Mouse (Mus musculus) cerebellum, adult 9-10 months (tissue): ENCODE results near the gene Mink1.
A peak's percentile ranks its signal among the peaks of the same experiment; 100 is the strongest.
"Not testable (repeated sequence)": the region's sequence is repeated elsewhere in the genome, so short reads cannot be mapped to it uniquely, and the experiment has no call there.

Experiments used
- DNase-seq: peaks from one replicate; pipeline ENCODE4 v3.0.0; 2022

Gene Mink1

GRCm38 (mm10) chr11:70562287-70562994, at the start of gene Mink1:
Gene Mink1, plus strand, starts transcription at chr11:70562881.
- DNase-seq, result peak; percentile 84

DNA sequence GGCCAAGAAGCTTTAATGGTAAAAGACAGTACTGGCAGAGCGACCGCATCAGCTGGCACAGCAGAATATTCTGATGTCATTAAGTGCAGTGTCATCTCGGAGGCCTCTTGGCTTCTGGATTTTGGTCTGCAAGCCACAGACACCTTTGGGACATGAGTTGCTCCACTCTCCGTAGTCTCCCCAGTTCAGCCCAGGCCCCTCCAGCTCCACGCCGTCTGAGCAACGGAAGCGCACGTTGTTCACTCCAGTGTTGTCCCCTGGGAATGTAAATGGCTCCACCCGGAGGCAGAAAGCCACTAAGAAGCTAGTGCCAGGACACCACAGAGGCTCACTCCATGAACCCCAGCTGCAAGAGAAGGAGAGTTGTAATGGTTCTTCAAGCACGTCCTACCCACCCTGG, 49.2 kb upstream of the Mink1 start:
- DNase-seq, result no peak

GRCm38 (mm10) chr11:70514288-70514687, 48.4 kb upstream of the Mink1 start, which contains the start of gene Vmo1:
Gene Vmo1, minus strand, starts transcription at chr11:70514616.
- no peak for DNase-seq

- DNase-seq, result peak; percentile 65
These were observed 46.3 kb upstream of the Mink1 start for GRCm38 (mm10) chr11:70516352-70516751.

- no peak for DNase-seq
These were observed 44.2 kb upstream of the Mink1 start for GRCm38 (mm10) chr11:70518436-70518835.

DNA sequence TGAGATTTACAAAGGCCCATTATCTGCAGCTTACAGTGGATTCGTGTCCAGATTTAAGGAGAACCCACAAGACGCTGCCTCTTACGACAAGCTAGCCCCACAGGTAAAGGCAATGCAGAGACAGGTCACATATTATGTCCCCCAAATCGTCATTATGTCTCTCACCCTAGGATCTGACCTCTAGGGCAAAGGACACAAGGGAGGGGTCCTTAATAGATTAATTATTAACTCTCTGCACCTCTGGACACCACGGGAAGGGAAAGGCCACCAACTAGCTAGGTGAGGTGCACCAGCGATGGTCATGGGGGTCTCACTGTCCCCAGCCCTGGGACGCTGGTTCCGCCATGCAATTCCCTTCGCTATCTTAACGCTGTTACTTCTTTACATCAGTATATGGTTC, 43.8 kb upstream of the Mink1 start, which contains the start of gene Gltpd2:
Gene Gltpd2, plus strand, starts transcription at position 274 of the 400 bp plus-strand sequence.
- DNase-seq, result no peak

- DNase-seq, result no peak
These were observed 42.4 kb upstream of the Mink1 start for GRCm38 (mm10) chr11:70520178-70520769.

- peak; percentile 41 for DNase-seq
These were observed 39.2 kb upstream of the Mink1 start for GRCm38 (mm10) chr11:70523306-70523989.

DNA sequence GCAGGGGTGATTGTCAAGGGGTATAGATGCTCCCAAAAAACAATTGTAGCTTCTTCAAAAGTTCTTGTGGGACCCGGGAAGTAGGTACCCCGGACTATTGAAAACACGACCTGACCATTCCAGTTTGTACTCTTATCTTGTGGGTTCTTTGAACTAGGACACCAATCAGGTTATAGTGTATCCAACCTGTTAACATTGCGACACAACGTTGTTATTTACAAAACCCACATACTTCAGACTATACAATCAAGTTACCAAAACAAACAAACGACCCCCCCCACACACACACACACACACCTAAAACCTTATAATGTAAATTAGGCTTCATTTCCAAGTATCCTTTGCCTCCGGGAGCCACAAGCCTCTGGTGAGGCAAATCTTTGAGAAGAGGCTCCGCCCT, 37.9 kb upstream of the Mink1 start:
- DNase-seq, result peak; percentile 43

DNA sequence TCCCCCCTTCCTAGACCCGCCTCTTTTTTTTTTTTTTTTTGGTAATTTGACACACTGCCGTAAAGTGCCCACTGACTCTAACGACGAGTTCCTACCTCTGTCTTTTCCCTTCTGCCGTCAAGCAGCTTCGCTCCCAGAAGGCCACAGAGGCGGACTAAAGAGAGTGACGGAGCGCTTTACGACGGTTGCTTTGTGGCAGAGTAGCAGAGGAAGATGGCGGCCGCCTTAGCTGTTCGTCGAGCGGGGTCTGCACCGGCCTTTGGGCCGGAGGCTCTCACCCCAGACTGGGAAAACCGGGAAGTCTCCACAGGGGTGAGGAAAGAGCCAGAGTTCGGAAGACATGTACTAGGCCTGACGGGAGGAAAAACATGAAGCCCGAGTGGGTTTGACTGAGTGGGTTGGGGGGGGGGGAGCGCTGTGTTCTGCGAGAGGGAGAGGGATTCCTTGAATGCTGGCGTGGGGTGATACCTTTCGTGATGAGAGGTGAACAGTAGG, 37.5 kb upstream of the Mink1 start, which contains the start of gene Psmb6:
Gene Psmb6, plus strand, starts transcription at position 184 of the 495 bp plus-strand sequence.
- peak; percentile 96 for DNase-seq

DNA sequence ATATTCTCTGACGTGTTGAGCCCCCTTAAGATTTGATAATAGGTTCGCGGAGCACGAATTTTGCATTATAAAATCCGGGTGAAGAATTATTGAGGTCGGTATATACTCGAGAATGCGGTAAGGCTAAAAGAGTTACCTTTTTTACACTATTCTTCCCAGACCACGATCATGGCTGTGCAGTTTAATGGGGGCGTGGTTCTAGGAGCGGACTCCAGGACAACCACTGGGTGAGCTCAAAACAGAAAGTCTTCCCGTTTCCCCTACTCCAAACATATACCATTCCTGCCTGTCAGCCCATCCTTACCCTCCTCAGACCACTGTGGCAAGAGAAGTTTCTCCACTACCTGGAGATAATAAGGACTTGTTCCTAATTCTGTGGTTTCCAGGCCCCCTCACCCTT, 37.0 kb upstream of the Mink1 start:
- DNase-seq, result no peak

DNA sequence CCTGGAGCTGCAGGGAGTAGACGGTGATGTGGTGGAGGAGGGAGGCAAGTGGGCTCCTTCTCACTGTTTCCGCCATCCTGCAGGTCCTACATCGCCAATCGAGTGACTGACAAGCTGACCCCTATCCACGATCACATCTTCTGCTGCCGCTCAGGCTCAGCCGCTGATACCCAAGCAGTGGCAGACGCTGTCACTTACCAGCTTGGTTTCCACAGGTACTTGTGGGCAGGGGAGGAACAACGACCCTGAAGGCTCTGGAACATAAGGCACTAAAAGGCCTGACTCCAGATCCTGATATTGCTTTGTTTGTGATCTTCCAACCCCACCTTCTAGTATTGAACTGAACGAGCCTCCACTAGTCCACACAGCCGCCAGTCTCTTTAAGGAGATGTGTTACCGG, 36.5 kb upstream of the Mink1 start:
- DNase-seq, result no peak

GRCm38 (mm10) chr11:70528610-70529009, 34.1 kb upstream of the Mink1 start:
- no peak for DNase-seq

- DNase-seq, result not testable (repeated sequence)
These were observed 31.6 kb upstream of the Mink1 start for GRCm38 (mm10) chr11:70531065-70531464.

- DNase-seq, result no peak
These were observed 29.8 kb upstream of the Mink1 start, which contains the start of gene Gm40193 for GRCm38 (mm10) chr11:70532839-70533238. Gene Gm40193, minus strand, starts transcription at chr11:70532939.

- DNase-seq, result no peak
These were observed 23.3 kb upstream of the Mink1 start for GRCm38 (mm10) chr11:70539423-70539822.

DNA sequence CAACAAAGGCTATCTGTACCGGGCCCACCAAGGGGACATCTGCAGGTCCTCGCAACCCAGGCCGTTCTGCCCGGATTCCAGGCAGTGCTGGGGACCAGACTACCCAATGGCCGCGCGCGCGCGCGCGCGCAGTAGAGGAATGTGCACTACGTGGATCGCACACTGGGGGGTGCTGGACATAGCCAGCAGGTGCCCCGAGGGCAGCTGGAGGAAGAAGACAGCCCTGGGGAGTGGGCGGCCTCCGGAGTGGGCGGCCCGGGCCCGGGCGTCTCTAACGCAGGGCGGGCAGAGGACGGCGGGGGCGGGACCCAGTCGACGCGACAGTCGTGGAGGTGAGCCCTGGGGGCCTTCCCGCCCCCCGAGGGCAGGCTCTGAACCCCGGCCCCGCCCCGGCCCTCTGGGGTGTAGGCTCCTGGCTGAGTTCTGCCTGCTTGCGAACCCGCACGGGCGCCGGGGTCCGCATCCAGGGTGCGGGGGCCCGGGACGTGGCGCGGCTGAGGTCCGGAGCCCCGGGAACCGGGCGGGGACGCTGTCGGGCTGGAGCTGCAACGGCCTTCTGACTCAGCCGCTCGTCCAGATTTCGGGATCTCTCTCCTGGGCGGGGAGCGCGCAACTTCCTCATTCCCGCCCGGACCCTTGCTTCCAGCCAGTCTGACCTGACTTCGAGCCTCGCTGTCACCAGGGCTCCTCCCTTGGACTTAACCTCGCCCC, 22.6 kb upstream of the Mink1 start, which contains the start of gene Pld2:
Gene Pld2, plus strand, starts transcription at position 188 of the 711 bp plus-strand sequence.
- no peak for DNase-seq

DNA sequence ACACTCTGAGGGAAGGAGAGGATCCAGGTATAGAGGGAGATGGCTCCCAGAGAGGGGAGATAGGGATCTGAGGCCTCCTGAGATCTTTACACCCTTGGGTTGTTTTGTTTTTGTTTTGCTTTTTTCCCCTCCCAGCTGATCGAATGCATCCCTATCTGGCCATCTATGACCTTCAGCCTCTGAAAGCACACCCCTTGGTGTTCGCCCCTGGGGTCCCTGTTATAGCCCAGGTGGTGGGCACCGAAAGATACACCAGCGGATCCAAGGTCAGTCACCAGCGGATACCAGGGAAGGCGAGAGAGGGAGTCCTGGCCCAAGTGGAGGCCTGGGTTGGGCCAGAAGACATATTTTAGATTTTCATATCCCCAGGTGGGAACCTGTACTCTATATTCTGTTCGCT, 21.8 kb upstream of the Mink1 start:
- DNase-seq, result no peak

DNA sequence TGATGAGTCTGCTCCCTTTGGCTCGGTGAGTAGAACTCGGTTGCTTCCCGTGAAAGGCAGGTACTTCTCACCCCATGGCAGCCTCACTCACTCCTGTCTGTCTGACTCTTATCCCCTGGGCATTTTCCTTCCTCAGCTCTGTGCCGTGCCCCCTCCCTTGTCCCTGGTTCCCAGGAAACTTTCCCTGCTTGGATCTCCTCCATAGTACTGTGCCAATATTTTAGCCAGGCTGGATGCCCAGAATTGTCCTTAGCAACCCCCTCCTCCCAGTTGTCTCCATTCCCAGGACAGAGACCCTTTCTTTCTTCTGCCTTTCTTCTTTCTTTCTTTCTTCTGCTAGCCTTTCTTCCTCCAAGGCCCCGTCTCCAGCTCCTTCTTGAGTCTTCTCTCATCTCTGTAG, 21.3 kb upstream of the Mink1 start:
- DNase-seq, result no peak

- DNase-seq, result no peak
These were observed 18.2 kb upstream of the Mink1 start for GRCm38 (mm10) chr11:70544496-70544895.

DNA sequence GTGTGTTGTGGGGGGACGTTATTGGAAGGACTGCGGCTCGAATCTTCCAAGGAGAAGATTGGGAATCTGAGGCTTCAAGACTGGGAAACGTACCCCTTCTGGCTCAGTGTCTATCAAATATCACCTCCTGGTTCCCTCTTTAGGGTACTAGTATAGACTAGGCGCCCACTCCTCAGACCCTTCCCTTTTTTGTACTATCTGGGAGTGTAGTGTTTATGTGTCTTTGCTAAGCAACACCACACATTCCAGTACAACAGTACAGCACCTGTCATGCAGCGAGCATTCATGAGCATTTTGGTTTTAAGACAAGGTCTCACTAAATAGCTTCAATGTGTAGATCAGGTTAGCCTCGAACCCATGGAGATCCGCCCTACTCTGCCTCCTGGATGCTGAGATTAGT, 11.2 kb upstream of the Mink1 start:
- no peak for DNase-seq

DNA sequence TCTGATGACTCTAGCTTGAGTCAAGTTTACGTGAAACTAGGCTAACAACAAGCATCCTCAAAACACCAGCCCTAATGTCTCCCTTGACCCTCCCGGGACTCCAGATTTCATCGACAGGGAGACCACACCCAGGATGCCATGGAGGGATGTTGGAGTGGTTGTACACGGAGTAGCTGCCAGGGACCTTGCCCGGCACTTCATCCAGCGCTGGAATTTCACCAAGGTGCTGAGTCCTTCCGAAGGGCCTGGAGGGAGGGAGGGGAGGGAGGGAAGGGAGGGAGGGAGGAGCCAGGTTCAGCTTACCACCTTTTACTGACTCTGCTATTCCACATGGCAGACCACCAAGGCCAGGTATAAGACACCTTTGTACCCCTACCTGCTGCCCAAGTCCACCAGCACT, 8.7 kb upstream of the Mink1 start:
- no peak for DNase-seq

GRCm38 (mm10) chr11:70557545-70557944, 5.1 kb upstream of the Mink1 start:
- no peak for DNase-seq
